Mouse (Mus musculus) neural tube, embryonic 12.5 days (tissue): ENCODE results near the gene Xylb. TPM values are rescaled to one million over a fixed set of nuclear protein-coding genes. Genes with fewer than 3 reads are reported as not detected.

Experiments
- polyA plus RNA-seq: library from polyadenylated mRNA; unstranded; fragments of >200 nt; fragmentation: Nextera tagmentation; extraction: Ambion mirVana; gene quantifications from 2 replicates; pipeline ENCODE4 v1.2.1, GENCODE M21; 2016

The Xylb gene
- polyA plus RNA-seq, 1 experiment from 2014 or later = 6.5 TPM

Other genes with a start within 250 kb of the Xylb start
- gene Acaa1b, start 200.3 kb upstream of the Xylb start, polyA plus RNA-seq = 1.5 and 1.7 TPM in 2 replicates
- gene Gm47289, start 198.2 kb upstream of the Xylb start, polyA plus RNA-seq = not detected in 2 replicates
- not detected in 2 replicates for gene Slc22a13, start 148.3 kb upstream of the Xylb start, polyA plus RNA-seq
- gene Oxsr1, start 35.0 kb upstream of the Xylb start, polyA plus RNA-seq = 18.8 and 19.9 TPM in 2 replicates
- 87.6 and 91.8 TPM in 2 replicates for gene Acaa1a, start 17.7 kb upstream of the Xylb start, polyA plus RNA-seq
- gene Myd88, start 16.0 kb upstream of the Xylb start, polyA plus RNA-seq = 6.1 and 6.4 TPM in 2 replicates
- gene Slc22a14, start 8.2 kb downstream of the Xylb start, polyA plus RNA-seq = not detected in 2 replicates
- 100 and 107 TPM in 2 replicates for gene Acvr2b, start 44.7 kb downstream of the Xylb start, polyA plus RNA-seq
- 43.5 and 44.4 TPM in 2 replicates for gene Exog, start 87.6 kb downstream of the Xylb start, polyA plus RNA-seq
- gene Scn5a, start 221.6 kb downstream of the Xylb start, polyA plus RNA-seq = 1.6 and 2.1 TPM in 2 replicates